Mouse (Mus musculus): ENCODE data around the gene Cox20. TPM values are rescaled to one million over a fixed set of nuclear protein-coding genes. Genes with fewer than 3 reads are reported as not detected.

The Cox20 gene
- total and polyA plus RNA-seq, 2 experiments from 2014 or later: 268 to 519 TPM

DNA sequence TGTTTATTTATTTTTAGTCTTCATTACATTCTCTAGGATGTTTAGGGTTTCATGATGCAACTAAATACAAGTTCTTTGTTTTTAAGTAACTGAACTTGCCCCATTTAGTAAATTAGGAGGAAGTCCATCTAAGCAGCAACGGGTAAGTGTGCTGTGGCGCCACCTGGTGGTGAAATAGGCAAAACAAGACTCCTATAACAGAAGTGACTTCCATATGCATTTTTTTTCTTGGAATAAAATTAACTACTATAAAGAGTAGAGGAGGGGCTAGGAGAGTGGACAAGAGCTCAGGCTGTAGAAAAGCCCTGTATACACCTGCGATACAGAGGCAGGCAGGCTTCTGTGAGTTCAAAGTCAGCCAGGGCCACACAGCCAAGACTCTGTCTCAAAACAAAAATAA, 15.5 kb upstream of the Cox20 start:
- TF ChIP-seq CTCF (IDR thresholded peaks at IDR 0.05; ENCODE audit: low read depth) (peak; percentile 83), EP300 (IDR thresholded peaks at IDR 0.05; ENCODE audit: low read depth) (no peak)
- WGBS: 21% methylated on average over 3 of the region's 3 CpGs
- peak; percentile 62 for DNase-seq (ENCODE audit: low spot score)
- Histone ChIP-seq H3K9me3 (replicated peaks; ENCODE audit: control insufficient read depth, low read length) (no peaks in the 10 kb centered on the region), H3K27ac (ENCODE audit: low read depth) (no peak overlapping the region), H3K4me3 (ENCODE audit: low read depth, low read length) (no peak overlapping the region), H3K4me1 (ENCODE audit: control insufficient read depth, insufficient read depth) (no peaks in the 10 kb centered on the region), H3K36me3 (replicated peaks; ENCODE audit: control insufficient read depth, insufficient read depth, low read length) (no peaks in the 10 kb centered on the region), H3K4me2 (ENCODE audit: low read depth, low read length) (no peak overlapping the region), H3K9ac (replicated peaks; ENCODE audit: low read depth, low read length) (no peak overlapping the region), H3K27me3 (ENCODE audit: control insufficient read depth, insufficient read depth, low read length) (no peaks in the 10 kb centered on the region)
- peak; percentile 6; the same call in 1 of the 2 replicates for ATAC-seq (ENCODE audit: insufficient read depth, low read depth)

DNA sequence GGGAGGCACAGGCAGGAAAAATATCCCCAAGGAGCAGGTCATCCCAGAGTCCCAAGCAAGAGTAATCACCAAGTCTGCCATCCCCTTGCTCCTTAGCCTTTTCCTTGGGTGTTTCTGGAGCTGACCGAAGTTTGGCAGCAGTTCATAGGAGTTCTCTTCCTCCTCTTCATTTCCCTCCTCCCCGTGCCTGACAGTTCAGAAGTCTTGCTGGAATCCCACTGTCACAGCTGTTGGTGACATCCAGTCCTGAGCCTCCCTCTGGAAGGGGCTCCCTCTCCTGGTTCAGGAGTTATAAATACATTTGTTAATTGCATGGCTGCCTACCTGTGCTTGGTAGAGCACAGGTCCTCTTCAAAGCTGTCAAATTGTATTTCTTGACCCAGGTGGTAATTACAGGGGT, 9.4 kb upstream of the Cox20 start:
- 34% methylated on average over 2 of the region's 2 CpGs for WGBS
- TF ChIP-seq EP300 (IDR thresholded peaks at IDR 0.05; ENCODE audit: low read depth): no peak
- TF ChIP-seq CTCF (IDR thresholded peaks at IDR 0.05; ENCODE audit: low read depth): no peak
- no peaks in the 10 kb centered on the region for H3K9me3 ChIP-seq (replicated peaks; ENCODE audit: control insufficient read depth, low read length)
- H3K27me3 ChIP-seq (ENCODE audit: control insufficient read depth, insufficient read depth, low read length): no peaks in the 10 kb centered on the region
- no peaks in the 10 kb centered on the region for H3K36me3 ChIP-seq (replicated peaks; ENCODE audit: control insufficient read depth, insufficient read depth, low read length)
- no peak overlapping the region for H3K4me3 ChIP-seq (ENCODE audit: low read depth, low read length)
- no peak for ATAC-seq (ENCODE audit: insufficient read depth, low read depth)
- H3K27ac ChIP-seq (ENCODE audit: low read depth): no peak overlapping the region
- no peak for DNase-seq (ENCODE audit: low spot score)
- H3K4me2 ChIP-seq (ENCODE audit: low read depth, low read length): no peak overlapping the region
- H3K4me1 ChIP-seq (ENCODE audit: control insufficient read depth, insufficient read depth): no peaks in the 10 kb centered on the region; the same call in 1 of the 2 replicates
- H3K9ac ChIP-seq (replicated peaks; ENCODE audit: low read depth, low read length): no peak overlapping the region

DNA sequence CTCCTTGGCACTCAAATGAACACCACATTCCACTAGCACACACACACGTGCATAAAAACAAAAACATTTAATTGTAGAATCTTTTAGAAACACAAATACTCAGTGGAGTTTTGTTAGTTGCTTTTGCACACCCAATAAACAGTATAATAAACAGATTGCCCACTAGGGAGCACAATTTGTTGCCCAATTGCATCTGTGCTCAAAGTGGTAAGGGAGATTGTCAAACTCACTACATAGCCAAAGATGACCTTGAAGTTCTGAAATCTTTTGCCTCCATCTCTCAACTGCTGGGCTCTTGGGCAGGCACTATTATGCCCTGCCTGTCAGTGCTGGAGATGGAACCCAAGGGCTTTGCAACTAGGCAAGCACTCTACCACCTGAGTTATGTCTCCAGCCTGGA, 8.8 kb upstream of the Cox20 start:
- Histone ChIP-seq H3K4me2 (ENCODE audit: low read depth, low read length) (no peak overlapping the region), H3K4me3 (ENCODE audit: low read depth, low read length) (no peak overlapping the region), H3K9ac (replicated peaks; ENCODE audit: low read depth, low read length) (no peak overlapping the region), H3K27me3 (ENCODE audit: control insufficient read depth, insufficient read depth, low read length) (no peaks in the 10 kb centered on the region), H3K4me1 (ENCODE audit: control insufficient read depth, insufficient read depth) (no peaks in the 10 kb centered on the region; the same call in 1 of the 2 replicates), H3K9me3 (replicated peaks; ENCODE audit: control insufficient read depth, low read length) (no peaks in the 10 kb centered on the region), H3K27ac (ENCODE audit: low read depth) (no peak overlapping the region), H3K36me3 (replicated peaks; ENCODE audit: control insufficient read depth, insufficient read depth, low read length) (no peaks in the 10 kb centered on the region)
- WGBS: 70% methylated on average over 1 of the region's 1 CpGs
- DNase-seq (ENCODE audit: low spot score): no peak
- peak; percentile 38 for TF ChIP-seq CTCF (IDR thresholded peaks at IDR 0.05; ENCODE audit: low read depth)
- TF ChIP-seq EP300 (IDR thresholded peaks at IDR 0.05; ENCODE audit: low read depth): no peak
- 0 out of 2 replicates have a peak, but pooled peaks have one; percentile 30 for ATAC-seq (ENCODE audit: insufficient read depth, low read depth)

DNA sequence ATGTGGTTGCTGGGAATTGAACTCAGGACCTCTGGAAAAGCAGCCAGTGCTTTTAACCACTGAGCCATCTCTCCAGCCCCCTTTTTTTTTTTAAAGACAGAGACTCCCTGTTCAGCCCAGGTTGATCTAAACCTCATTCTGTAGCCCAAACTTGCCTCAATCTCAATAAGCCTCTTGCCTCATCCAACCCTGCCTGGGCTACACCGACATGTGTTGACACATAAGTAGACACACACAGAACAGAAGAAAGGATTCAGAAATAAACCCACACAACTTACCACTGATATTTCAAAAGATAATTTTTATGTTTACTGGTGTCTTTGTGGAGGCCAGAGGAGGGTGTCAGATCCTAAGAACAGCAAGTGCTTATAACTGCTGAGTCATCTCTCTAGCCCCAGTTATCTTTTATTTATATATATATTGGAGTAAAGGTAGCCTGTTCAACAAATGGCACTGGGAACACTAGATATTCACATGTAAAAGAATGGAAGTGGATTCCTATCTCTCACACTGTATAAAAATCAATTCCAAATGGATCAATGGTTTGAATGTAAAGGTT, 5.8 kb upstream of the Cox20 start:
- Histone ChIP-seq H3K4me2 (ENCODE audit: low read depth, low read length) (no peak overlapping the region), H3K27ac (ENCODE audit: low read depth) (no peak overlapping the region), H3K9ac (replicated peaks; ENCODE audit: low read depth, low read length) (no peak overlapping the region), H3K4me3 (ENCODE audit: low read depth, low read length) (no peak overlapping the region), H3K36me3 (replicated peaks; ENCODE audit: control insufficient read depth, insufficient read depth, low read length) (no peaks in the 10 kb centered on the region), H3K4me1 (ENCODE audit: control insufficient read depth, insufficient read depth) (no peaks in the 10 kb centered on the region; the same call in 1 of the 2 replicates), H3K27me3 (ENCODE audit: control insufficient read depth, insufficient read depth, low read length) (no peaks in the 10 kb centered on the region), H3K9me3 (replicated peaks; ENCODE audit: control insufficient read depth, low read length) (no peaks in the 10 kb centered on the region)
- TF ChIP-seq EP300 (IDR thresholded peaks at IDR 0.05; ENCODE audit: low read depth) (no peak), CTCF (IDR thresholded peaks at IDR 0.05; ENCODE audit: low read depth) (no peak)
- ATAC-seq (ENCODE audit: insufficient read depth, low read depth): no peak
- no peak for DNase-seq (ENCODE audit: low spot score)
- 92% methylated on average over 1 of the region's 1 CpGs for WGBS

DNA sequence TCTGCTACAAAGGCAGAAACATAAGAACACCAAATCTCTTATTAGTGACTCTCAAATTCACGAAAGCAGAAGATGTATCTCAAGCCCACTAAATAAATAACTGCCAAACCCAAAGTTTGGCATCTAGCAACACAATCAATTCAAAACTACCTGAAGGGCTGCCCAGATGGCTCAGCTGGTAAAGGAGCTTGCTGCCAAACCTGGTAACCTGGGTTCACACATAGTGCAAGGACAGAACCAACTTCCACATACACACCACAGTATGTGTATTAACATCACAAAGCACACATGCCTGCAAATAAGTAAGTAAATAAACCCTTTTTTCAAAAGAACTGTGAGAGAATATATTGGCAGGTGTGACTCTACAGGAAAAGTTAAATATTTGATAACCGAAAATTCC, 4.7 kb upstream of the Cox20 start:
- ATAC-seq (ENCODE audit: insufficient read depth, low read depth) (no peak), DNase-seq (ENCODE audit: low spot score) (no peak)
- Histone ChIP-seq H3K4me3 (ENCODE audit: low read depth, low read length) (no peak overlapping the region), H3K27me3 (ENCODE audit: control insufficient read depth, insufficient read depth, low read length) (no peaks in the 10 kb centered on the region), H3K36me3 (replicated peaks; ENCODE audit: control insufficient read depth, insufficient read depth, low read length) (no peaks in the 10 kb centered on the region), H3K9ac (replicated peaks; ENCODE audit: low read depth, low read length) (no peak overlapping the region), H3K9me3 (replicated peaks; ENCODE audit: control insufficient read depth, low read length) (no peaks in the 10 kb centered on the region), H3K4me2 (ENCODE audit: low read depth, low read length) (no peak overlapping the region), H3K27ac (ENCODE audit: low read depth) (no peak overlapping the region), H3K4me1 (ENCODE audit: control insufficient read depth, insufficient read depth) (no peaks in the 10 kb centered on the region; the same call in 1 of the 2 replicates)
- WGBS: 95% methylated on average over 2 of the region's 2 CpGs
- TF ChIP-seq EP300 (IDR thresholded peaks at IDR 0.05; ENCODE audit: low read depth): no peak
- TF ChIP-seq CTCF (IDR thresholded peaks at IDR 0.05; ENCODE audit: low read depth): no peak
